Mouse (Mus musculus) forelimb bud, embryonic 11.5 days (tissue): ENCODE measurements around the gene Pex12.
"Not testable (repeated sequence)": the region's sequence is repeated elsewhere in the genome, so short reads cannot be mapped to it uniquely, and the experiment has no call there.

Experiments used
- DNase-seq: peaks from one replicate; pipeline ENCODE4 v3.0.0-alpha.2; 2012; ENCODE audit warnings: low read depth, low spot score

The Pex12 gene

GRCm38 (mm10) chr11:83289036-83289435 is 13.3 kb downstream of the Pex12 start:
- DNase-seq: no peak

DNA sequence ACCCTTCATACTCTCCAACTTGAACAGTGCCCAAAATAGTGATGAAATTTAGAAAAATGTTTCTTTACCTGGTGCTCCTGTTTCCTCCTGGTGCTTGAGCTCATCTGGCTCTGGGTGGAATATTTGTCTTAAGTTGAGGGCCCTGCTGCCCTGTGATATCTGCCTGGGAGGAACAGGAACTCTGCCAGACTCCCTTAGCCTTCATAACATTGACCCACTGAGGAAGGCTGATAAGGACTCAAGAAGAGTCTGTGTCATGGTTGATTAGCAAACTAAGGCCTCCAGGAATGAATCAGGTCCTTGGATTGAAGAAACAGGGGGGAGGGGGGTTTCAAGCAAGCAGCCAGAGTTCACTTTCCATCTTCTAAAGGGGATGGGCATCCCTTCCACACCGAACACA is 15.8 kb downstream of the Pex12 start, which contains the start of gene Slfn14:
Slfn14 (minus strand) TSS at position 161 of the 400 bp plus-strand sequence.
- DNase-seq: no peak

DNA sequence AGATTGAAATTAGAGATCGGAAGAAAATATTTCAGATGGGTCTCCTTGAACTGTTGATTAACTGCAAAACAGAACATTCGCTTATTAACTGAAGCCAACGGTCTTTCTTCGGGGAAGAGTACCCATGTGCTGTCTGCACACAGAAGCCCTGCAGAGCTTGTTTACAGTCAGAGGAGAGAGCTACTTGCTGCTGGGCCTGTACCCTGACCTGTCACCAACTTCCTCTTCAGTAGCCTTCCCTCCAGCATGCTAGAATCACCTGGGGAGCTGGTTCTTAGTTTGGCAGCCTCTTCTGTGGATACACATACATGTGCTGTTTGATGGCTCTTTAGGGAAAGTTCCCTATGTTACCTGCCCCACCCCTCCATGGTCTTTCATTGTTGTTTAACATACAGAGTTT is 16.8 kb downstream of the Pex12 start:
- DNase-seq: no peak

DNA sequence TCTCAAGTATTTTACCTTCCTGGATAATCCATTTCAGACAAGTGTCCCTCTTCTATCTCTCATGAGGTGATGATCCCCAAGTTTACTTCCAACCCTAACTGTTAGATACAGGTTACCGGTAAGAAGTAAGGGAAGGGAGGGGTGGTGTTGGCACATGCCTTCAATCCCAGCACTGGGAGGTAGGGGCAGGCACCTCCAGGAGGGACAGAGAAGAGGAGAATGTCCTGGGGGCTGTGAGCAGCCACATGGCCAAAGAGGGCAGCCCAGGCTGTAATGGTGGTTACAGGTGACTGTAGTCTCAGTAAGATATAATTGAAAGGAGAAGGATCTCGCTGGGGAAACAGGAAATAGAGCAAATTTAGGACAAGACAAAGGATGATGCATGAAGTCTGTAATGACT is 20.3 kb downstream of the Pex12 start:
- DNase-seq: no peak

DNA sequence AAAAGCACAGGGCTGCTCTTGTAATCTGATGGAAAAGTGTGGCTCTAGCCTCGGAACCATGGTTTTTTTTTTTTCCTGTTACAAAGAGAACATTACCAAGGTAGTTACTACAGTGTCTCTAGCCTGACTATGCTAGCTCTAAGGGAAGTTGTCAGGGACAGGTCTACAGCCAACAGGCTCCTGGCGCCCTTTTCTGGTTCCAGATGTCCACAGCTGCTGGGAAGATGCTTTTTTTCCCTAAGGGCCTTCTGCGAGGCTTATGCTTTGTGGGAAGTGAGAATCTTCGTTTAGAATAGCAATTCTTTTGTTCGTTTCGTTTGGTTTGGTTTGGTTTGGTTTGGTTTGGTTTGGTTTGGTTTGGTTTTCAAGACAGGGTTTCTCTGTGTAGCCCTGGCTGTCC is 22.7 kb downstream of the Pex12 start:
- DNase-seq: no peak

- DNase-seq: no peak
These were observed 23.4 kb downstream of the Pex12 start for GRCm38 (mm10) chr11:83279024-83279423.

DNA sequence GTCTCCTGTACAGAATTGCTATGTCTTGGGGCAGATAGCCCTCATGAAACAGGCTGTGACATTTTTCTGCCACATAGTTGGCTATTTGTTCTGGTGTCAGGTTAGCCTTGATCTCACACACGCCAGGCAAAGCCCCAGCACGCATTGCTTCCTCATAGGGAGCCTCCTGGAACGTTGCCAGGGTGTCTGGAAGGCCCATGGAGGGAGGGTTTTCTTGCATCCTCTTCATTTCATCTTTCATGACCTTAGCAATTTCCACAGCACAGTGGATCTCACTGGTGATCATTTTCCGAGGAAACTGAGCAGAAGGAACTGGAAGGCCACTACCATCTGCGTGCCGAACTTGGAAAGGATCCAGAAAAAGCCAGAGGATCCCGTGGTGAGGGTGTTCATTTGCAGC is 26.1 kb downstream of the Pex12 start:
- DNase-seq: no peak

- DNase-seq: no peak
These were observed 30.2 kb downstream of the Pex12 start for GRCm38 (mm10) chr11:83271951-83272843.

- DNase-seq: peak; percentile 91
These were observed 31.0 kb downstream of the Pex12 start for GRCm38 (mm10) chr11:83271151-83271950.

DNA sequence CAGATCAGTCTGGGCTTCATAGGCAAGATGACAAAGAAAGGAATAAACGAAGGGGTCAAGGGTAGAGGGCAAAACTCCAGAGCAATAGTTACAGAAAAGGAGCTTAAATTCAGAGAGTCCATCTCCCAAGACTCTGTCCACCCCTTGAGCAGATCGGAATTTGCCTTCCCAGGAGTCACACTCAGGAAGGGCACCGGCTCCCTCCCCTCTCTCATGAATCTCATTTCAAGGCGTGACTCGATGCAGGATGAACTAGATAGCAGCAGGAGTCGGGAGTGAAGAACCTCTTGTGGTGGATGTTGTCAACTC is 31.6 kb downstream of the Pex12 start:
- DNase-seq: no peak

DNA sequence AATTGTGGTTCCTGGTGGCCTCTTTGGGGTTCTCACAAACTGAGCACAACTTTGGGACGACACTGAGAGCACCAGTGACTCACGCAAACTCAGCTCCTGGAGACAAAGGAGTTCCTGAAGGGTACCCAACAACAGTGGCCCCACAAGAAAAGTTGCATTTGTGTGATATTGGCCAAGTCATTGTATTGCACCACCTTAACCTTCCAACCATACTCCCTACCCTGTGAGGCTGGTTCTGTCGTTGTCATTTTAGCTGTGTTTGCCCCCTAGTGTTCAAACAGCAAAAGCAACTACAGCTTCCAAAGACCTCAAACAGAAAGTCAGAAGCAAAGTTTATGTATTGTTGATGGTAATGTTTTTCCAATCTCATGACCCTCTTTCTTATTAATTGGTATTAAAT is 39.2 kb downstream of the Pex12 start:
- DNase-seq: peak; percentile 9

DNA sequence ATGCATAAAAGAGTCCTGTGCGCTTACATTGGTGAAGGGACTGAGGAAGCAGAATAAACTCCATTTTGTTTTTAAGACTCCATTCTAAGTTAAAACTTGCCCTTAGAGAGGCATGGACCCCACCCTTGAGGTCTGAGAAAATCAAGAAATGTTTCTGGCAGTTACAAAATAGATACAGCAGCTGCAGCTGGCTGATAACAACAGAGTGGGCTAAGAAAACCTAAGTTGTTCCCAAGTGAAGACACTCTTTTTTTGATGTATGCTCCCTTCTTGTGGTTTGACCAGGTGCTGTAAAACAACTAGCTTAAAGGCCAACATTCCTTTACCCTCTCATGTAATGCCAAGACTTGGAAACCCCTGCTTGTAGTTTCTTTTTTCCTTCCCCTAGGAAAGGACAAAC is 39.7 kb downstream of the Pex12 start:
- DNase-seq: no peak

- not testable (repeated sequence) for DNase-seq
These were observed 45.2 kb downstream of the Pex12 start for GRCm38 (mm10) chr11:83257211-83257610.
